Mouse (Mus musculus): ENCODE data around the gene Itga11.

- no peak for TF ChIP-seq CTCF (IDR thresholded peaks at IDR 0.05; ENCODE audit: low read depth, low read length)
- no peak for TF ChIP-seq POLR2A (IDR thresholded peaks at IDR 0.05; ENCODE audit: extremely low read depth, insufficient read depth, low read length)
Measured at GRCm38 (mm10) chr9:62630631-62631240, 46.9 kb upstream of the Itga11 start.

Data from liver, adult 2 months (tissue).